Mouse (Mus musculus) effector memory CD4-positive, alpha-beta T cell, adult 5 months (primary cell): Measurements from ENCODE around the gene Gpn1. TPM values are rescaled to one million over a fixed set of nuclear protein-coding genes. Genes with fewer than 3 reads are reported as not detected.

Experiments
- polyA plus RNA-seq: library from polyadenylated mRNA; unstranded; fragments of 100-300 nt; shearing (Covaris generic); gene quantifications from one replicate; pipeline ENCODE4 v1.2.1, GENCODE M21; 2017

The Gpn1 gene
- 30.7 TPM for polyA plus RNA-seq

DNA sequence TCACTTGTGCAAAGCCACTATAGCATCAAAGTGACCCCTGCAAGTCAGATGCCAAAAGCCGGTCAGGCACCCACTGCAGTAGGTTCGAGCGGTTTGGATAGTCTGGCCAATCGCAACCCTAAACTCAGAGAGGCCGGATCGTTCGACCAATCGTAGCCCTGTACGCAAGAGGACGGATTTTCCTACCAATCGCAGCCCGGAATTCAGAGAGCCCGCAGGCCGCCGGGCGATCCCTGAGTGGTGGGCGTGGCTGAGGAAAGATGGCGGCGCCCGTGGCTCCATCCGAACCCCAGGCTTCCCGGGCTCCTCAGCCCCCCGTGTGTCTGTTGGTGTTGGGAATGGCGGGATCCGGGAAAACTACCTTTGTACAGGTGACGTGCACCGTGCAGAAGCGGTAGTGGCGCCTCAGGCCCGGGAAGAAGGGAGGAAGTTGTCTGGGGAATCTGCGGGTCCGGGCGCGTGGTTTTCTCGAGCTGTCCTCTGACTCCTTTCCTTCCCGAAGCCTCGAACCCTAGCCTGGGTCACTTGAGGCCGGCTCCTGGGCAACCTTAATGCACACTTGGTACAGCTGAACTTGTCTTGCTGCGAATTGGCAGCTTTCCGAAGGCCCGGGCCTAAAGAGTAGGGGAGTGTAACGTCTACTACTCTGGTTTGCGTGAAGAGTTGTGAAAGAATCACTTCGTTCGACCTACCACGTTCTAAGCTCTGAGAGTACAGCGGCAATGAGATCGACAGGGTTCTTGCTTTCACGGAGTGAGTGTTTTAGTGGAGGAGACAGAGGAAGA is at the start of gene Gpn1:
Gene Gpn1 (plus strand): TSS at position 229 of the 785 bp plus-strand sequence.

DNA sequence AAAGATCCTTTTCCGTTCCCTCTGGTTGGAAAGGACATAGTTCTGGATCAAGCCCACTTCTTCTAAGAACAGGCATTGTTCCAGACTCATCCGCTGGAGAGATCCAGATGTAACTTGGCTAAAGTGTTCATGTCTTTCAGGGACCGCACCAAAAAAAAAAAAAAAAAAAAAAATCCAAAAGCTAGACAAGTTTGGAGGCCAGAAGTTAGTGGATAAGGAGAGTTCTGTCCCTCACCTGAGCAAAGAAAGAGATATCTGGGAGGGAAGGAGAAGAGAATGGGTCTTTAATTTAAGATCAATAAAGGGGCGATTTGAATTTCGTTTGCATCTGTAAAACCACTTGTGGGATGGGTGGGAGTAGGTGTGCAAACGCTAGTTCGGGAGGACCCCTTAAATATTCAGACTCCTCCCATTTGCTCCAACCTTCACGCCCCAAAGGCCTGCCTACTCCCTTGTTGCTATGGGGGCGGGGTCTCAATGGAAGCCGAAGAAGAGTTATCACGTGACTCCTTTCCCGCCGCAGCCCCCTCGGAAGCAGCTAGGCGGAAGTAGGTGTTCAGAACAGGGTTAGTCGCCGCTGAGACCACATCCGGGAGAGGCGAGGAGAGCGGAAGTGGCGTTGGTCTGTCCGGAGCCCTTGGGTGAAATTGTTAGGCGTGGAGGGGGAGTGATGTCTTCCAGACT is 42.5 kb upstream of the Gpn1 start, which contains the start of gene Zfp512:
Gene Zfp512 (plus strand): TSS at position 554 of the 684 bp plus-strand sequence.

DNA sequence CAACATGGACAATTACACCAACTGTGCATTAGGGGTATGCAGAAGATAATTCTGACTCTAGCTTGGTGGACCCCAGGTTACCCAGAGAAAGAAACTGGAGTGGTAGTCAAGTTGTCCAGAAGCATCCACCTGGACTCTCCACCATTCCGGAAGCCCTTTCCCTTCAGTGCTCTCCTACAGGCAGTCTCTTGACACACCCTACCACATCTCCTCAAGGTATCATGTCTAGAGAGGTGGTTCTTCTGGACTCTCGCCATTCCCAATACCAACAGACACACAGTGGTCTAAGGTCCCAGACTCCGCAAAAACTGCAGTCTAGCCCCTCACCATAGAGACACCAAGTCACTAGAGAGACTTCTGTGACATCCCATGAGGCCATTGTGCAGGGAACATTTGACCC is 9.1 kb upstream of the Gpn1 start, which contains the start of gene 4930548H24Rik:
Gene 4930548H24Rik (plus strand): TSS at position 301 of the 400 bp plus-strand sequence.

DNA sequence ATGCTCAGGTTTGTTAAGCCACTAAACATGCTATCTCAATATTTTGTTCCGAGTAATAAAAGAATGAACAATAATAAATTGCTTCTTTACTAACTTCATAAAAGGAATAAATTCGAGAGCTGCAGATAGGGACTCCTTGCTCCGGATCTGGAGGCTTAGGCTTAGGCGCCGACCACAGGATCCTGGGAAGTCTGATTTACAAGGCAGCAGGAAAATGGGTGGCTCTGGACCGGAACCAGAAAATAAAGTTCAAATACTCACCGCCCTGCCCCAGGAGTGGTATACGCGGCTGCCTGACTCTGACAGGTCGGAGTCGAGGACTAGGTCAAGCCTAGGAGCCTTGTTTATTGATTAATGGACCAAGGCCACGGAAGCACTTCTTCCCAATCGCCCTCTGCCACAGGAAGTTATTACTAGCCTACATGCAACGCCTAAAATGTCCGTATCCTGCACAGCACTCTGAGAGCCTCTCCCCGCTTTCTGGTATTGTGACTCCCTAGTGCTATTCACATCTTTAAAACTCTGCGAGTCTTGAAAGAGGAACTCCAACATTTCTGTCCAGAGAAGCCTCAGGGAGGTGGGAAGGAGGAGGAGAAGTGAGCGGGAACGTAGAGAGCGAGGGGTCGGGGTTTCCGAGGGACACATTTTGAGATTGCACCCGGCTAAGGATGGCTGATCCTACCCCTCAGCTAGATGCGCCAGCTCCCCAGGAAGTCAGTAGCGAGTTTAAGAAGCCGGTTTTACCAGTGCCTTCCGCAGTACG is 32.0 kb downstream of the Gpn1 start, which contains the start of gene Slc4a1ap:
Gene Slc4a1ap (plus strand): TSS at position 642 of the 763 bp plus-strand sequence.

DNA sequence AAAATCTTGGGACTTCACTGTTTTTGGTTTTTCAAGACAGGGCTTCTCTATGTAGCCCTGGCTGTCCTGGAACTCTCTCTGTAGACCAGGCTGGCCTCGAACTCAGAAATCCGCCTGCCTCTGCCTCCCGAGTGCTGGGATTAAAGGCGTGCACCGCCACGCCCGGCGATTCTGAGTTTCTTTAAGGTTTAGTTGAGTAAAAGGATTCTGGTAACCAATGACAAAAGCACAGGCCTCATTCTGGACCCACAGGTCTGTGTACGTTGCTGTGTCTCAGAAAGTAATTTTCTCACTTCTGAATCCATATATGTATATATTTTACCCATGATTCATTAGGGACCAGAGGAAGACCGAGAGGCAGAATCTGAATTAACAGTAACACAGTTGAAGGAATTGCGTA is 33.2 kb downstream of the Gpn1 start, which contains the start of gene Supt7l:
Gene Supt7l (minus strand): TSS at position 101 of the 400 bp plus-strand sequence.

Other genes with a start within 250 kb of the Gpn1 start
- gene Krtcap3, start 243.1 kb upstream of the Gpn1 start, polyA plus RNA-seq: 42.2 TPM
- gene Ift172, start 203.6 kb upstream of the Gpn1 start, polyA plus RNA-seq: 8.5 TPM
- 4.6 TPM for gene Fndc4, start 198.7 kb upstream of the Gpn1 start, polyA plus RNA-seq
- not detected for gene Gckr, start 197.3 kb upstream of the Gpn1 start, polyA plus RNA-seq
- gene Zfp512, start 42.3 kb upstream of the Gpn1 start, polyA plus RNA-seq: 32.7 TPM
- not detected for gene 4930548H24Rik, start 9.0 kb upstream of the Gpn1 start, polyA plus RNA-seq
- gene Slc4a1ap, start 32.3 kb downstream of the Gpn1 start, polyA plus RNA-seq: 53.6 TPM
- 11.5 TPM for gene Supt7l, start 33.1 kb downstream of the Gpn1 start, polyA plus RNA-seq
- gene Mrpl33, start 102.2 kb downstream of the Gpn1 start, polyA plus RNA-seq: 187 TPM
- gene Rbks, start 202.9 kb downstream of the Gpn1 start, polyA plus RNA-seq: 15.9 TPM
- 40.7 TPM for gene Babam2, start 202.9 kb downstream of the Gpn1 start, polyA plus RNA-seq